Mouse (Mus musculus) embryo, embryonic 11.5 days (tissue): ENCODE measurements around the gene Lsm11.

Experiments
- DNase-seq: peaks from one replicate; pipeline ENCODE4 v3.0.0-alpha.2; 2012; ENCODE audit warnings: low read depth, low spot score

Lsm11 gene

DNA sequence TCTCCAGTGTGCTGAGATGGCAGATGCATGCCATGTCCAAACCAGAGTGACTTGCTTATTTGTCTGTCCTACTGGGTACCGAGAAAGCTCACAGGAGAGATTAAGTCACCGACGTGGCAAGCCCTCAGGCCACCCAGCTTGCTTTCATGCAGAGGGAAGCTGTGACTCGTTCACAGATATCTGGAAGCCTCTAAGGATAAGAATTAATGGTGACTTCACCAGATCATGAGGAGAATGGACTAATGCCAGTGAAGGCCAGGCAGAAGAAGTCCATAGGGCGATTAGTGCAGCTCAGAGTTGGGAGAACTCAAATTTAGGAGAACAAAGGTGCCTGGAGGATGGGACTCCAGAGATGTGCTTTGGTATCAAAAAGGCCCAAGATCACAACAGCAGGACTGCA is 17.3 kb downstream of the Lsm11 start:
- DNase-seq = no peak

- DNase-seq = peak; percentile 81
These were observed 18.1 kb downstream of the Lsm11 start for GRCm38 (mm10) chr11:45926640-45927082.

- DNase-seq = no peak
These were observed 19.3 kb downstream of the Lsm11 start for GRCm38 (mm10) chr11:45925436-45925835.

- DNase-seq = no peak
These were observed 23.2 kb downstream of the Lsm11 start for GRCm38 (mm10) chr11:45921480-45921898.

- no peak for DNase-seq
These were observed 23.7 kb downstream of the Lsm11 start for GRCm38 (mm10) chr11:45921026-45921425.

DNA sequence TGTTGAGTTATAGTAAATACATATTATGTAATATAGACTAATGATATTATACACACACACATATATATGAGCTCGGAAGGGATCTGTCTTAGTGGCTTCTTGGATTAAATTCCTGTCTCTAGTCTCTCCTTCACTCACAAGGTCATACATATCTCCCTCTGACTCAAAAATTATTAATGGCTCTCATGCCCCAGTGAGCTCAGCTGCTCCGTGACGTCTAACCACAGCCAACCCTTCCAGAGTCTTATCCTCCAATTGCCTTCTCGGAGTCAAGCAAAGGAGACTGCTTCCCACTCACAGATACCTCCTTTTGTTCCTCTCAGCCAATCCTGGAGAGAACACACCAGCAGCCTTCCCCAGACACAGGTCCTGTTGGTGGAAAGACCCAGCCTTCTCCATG is 25.9 kb downstream of the Lsm11 start:
- DNase-seq = no peak

DNA sequence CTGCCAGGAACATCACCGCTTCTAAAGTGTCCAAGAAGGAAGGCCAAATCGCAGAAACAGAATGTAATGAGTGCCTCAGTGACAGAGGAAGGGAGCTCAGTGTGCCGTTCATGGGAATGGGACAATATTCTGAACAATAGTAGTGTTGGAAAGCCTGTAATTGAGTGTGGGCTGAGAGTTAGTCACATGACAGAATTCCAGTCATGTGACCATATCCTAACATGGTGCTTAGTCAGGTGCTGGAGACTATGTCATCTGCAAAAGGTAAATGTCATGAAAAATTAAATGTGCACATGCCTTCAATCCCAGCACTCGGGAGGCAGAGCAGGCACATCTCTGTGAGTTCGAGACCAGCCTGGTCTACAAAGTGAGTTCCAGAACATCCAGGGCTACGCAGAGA is 26.7 kb downstream of the Lsm11 start:
- DNase-seq = no peak

GRCm38 (mm10) chr11:45916196-45916595 is 28.5 kb downstream of the Lsm11 start:
- DNase-seq = no peak

GRCm38 (mm10) chr11:45910701-45911100 is 34.0 kb downstream of the Lsm11 start:
- DNase-seq = no peak

DNA sequence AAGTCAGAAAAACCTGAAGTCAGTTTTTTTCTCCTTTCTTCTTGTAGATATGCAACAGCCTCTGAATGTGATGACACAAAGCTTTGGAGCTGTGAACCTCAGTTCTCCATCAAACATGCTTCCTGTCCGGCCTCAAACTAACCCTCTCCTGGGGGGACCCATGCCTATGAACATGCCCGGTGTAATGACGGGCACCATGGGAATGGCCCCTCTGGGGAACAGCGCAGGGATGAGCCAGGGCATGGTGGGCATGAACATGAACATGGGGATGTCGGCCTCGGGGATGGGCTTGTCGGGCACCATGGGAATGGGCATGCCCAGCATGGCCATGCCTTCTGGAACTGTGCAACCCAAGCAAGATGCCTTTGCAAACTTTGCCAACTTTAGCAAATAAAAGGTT is 35.8 kb downstream of the Lsm11 start:
- no peak for DNase-seq

- no peak for DNase-seq
These were observed 36.7 kb downstream of the Lsm11 start for GRCm38 (mm10) chr11:45908070-45908469.

- no peak for DNase-seq
These were observed 37.4 kb downstream of the Lsm11 start for GRCm38 (mm10) chr11:45907301-45907700.

- no peak for DNase-seq
These were observed 38.5 kb downstream of the Lsm11 start for GRCm38 (mm10) chr11:45906109-45906786.

DNA sequence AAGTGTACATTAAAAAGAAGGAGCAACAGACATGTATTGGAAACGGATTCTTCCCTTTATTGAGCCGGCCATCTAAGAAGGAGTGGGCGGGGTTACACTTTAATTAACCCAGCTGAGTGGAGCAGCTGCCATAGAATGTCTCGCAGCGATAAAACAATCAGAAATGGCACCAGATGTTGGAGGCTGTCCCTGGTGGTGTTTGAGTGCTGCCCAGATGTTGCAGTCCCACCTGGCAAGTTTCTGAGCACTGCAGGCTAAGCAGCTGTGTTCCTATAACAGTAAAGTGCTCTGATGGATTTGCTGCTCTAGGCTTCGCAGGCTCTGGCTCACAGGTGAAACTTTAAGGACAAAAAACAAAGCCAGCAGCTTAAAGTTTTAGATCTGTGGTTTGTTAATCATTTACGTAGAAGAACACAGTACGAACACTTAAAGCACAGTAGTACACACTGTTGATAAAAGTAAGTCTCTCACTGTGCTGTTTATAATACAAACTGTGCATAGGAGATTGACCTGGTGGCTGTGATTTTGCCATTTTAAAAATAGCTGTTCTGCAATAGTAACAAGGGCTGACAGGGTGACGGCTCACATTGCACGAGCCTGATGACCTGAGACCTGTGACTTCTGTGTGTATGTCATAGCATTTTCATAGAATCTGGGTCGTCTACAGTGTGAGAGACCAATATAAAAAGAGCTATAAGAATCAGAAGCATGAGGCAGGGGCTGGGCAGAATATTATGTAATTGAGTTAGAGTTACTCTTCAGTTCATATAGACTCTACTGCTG is 44.3 kb downstream of the Lsm11 start:
- DNase-seq = no peak

DNA sequence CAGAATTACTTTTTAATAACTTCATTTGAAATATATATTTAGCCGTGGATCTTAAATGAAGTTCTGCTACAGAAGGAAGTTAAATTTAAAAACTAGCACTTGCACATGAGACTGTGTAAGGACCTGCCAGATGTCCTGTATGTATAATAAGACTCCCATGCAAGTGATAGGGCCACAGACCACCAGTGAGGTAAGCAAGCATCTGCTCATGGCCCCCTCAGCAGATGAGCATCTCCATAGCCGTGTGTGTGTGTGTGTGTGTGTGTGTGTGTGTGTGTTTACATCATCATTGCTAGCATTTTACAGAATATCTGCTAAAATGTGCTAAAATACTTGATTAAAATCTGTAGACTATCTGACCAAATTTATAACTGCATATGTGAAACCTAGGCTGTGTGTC is 47.3 kb downstream of the Lsm11 start:
- DNase-seq = no peak

- no peak for DNase-seq
These were observed 51.8 kb downstream of the Lsm11 start for GRCm38 (mm10) chr11:45892861-45893360.

DNA sequence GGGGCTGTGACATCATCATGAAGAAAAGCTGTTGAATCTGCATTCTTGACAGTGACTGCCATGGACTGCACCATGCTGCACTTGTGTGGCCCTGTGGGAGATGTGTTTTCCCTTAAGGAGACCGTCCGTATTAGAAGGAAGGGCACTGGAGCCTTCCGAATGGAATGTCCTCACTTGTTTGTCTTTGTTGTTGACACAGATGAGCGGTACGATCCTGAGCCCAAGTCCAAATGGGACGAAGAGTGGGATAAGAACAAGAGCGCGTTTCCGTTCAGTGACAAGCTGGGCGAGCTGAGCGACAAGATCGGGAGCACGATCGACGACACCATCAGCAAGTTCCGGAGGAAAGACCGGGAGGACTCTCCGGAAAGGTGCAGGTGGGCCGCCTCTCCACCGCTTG is 54.3 kb downstream of the Lsm11 start:
- no peak for DNase-seq

GRCm38 (mm10) chr11:45889981-45890380 is 54.8 kb downstream of the Lsm11 start:
- DNase-seq = no peak

DNA sequence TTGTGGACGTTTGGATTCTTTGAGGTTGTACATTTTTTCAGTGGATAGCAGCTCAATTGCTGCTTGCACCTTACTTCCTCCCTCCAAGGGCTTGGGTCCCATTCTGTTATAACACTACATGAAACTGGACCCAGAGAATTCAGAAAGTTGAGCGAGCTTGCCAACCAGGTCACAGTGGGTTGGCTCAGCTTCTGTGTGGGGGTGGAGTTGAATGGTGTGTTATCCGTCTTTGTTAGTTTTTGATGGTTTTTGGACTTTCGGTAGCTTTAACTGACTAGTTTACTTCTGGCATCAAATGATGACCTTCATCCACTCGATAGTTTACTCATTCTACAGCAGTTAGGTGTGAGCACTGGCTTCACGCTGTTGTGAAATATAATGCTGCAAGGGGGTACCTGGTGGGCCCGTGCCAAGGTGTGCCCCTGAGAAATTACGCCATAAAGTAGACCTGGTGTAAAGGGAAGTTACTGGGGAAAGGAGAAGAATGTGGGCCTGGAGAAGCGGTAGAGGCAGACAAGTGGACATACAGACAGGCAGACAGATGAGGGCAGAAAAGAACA is 56.2 kb downstream of the Lsm11 start:
- no peak for DNase-seq

DNA sequence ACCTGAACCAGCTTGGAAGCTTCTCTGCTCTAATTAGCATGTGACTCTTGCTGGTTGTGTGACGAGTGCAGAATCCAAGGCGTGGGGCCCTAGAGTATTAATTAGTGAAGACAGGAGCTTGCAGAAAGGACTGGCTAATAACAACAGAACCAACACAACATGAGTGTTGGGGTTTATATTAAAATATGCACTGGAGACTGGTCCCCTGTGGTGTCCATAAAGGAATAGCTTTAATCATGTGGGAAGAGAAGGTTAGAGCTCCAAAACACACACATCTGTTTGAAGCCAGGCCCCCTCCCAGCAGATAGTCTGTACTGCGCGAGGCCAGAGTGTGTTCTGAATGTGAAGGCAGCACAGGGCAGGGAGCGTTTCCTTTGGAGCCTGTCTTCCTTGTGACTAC is 58.1 kb downstream of the Lsm11 start:
- no peak for DNase-seq

DNA sequence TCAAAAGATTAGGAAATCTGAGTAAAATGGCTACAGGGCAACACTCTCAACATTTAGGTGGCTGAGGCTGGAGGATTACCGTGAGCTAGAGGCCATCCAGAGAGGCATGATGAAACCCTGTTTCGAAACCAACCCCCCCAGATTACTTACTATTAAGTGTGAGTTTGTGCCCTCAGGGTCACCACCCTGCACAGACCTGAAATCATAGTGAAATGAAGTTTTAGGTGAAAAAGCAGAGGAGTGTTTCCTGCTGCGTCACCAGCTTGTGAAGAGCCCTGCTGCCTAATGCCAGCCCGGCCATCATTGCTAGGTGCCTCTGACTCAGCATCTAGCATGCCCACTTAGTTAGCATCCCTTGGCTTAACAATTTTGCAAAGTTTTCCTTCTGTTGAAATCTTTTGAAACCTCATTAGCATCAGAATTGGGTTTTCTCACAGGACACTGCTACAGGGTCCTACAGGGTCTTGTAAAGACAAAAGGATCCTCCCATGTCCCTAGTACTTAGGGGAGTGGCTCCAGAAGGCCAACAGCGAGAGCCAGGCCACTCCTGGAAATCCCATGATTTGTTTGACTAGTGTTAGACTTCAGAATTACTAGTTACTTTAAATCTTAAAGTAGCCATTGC is 59.0 kb downstream of the Lsm11 start:
- DNase-seq = no peak

DNA sequence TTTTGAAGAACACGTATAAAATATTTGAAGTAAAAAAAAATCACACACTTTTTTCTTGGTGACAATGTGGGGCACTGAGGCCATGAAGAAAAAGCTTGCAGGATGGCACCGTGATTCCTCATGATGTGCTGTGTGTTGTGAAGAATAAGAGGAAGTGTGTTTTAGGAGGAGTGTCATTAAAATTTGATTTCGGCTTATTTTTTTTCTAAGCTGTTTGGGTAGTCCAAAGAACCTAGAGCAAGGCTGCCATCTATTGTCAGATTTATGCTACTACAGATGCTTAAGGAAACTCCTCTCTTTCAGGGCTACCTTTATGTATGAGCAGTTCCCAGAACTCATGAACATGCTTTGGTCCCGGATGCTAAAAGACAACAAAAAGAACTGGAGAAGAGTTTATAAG is 60.7 kb downstream of the Lsm11 start:
- peak; percentile 35 for DNase-seq
